Mouse (Mus musculus) gastrocnemius, postnatal 36 days (tissue): ENCODE results near the gene Gpcpd1. TPM values are rescaled to one million over a fixed set of nuclear protein-coding genes. Genes with fewer than 3 reads are reported as not detected.

Experiments
- DNase-seq, 2 experiments: peaks; one replicate each; pipeline ENCODE4 v3.0.0; 2022
- intact Hi-C: fragments of 180-260 bp; cut with DNase I; formaldehyde crosslinking; loops from one replicate; pipeline ENCODE4 v1.15.1; 2025
- total RNA-seq, 2 experiments: library from RNA; stranded (reverse); gene quantifications; 2 replicates each; pipeline ENCODE4 v1.2.3; 2021

The Gpcpd1 gene
- total RNA-seq, 2 experiments from 2014 or later: 182 to 223 TPM

GRCm38 (mm10) chr2:132505828-132506227 lies 81.7 kb downstream of the Gpcpd1 start:
- intact Hi-C loops: no loop called here
- no peak for DNase-seq

GRCm38 (mm10) chr2:132498344-132498743 lies 89.2 kb downstream of the Gpcpd1 start:
- intact Hi-C loops: no loop called here
- DNase-seq: no peak

- intact Hi-C loops: no loop called here
- no peak for DNase-seq
Measured at GRCm38 (mm10) chr2:132497412-132498135, 90.0 kb downstream of the Gpcpd1 start.

- no peak for DNase-seq
- intact Hi-C loops: no loop called here
Measured at GRCm38 (mm10) chr2:132493184-132493583, 94.3 kb downstream of the Gpcpd1 start.

GRCm38 (mm10) chr2:132485454-132485853 lies 102.1 kb downstream of the Gpcpd1 start:
- peak in 1 of 2 experiments; percentile 34 for DNase-seq
- intact Hi-C loops: loop anchor here (5.0 to 10.0 kb wide), 2 partner anchors 223 to 501 kb away; partner anchors contain the start of gene Cds2

GRCm38 (mm10) chr2:132481547-132481946 lies 106.0 kb downstream of the Gpcpd1 start:
- intact Hi-C loops: loop anchor here (10.0 kb wide), 1 partner anchor 497 kb away; no protein-coding TSS in a partner anchor
- DNase-seq: no peak

Other genes starting within 250 kb of the Gpcpd1 start
- gene Prokr2, start 202.3 kb downstream of the Gpcpd1 start, total RNA-seq: under 1 TPM in 1 of 2 experiments, not detected in 1; 0.05 TPM
- gene Shld1, start 99.2 kb upstream of the Gpcpd1 start, total RNA-seq: 1 to 10 TPM; 4.2 to 4.6 TPM
- gene Chgb, start 193.5 kb upstream of the Gpcpd1 start, total RNA-seq: under 1 TPM; 0.10 to 0.18 TPM
- gene Trmt6, start 228.3 kb upstream of the Gpcpd1 start, total RNA-seq: 1 to 10 TPM; 5.7 to 5.8 TPM
- 1 to 10 TPM in 1 of 2 experiments, under 1 TPM in 1; 0.77 to 1.2 TPM for gene Mcm8, start 228.4 kb upstream of the Gpcpd1 start, total RNA-seq